Mouse (Mus musculus) MEL (cell line): ENCODE data around the gene Lhx5. TPM values are rescaled to one million over a fixed set of nuclear protein-coding genes. Genes with fewer than 3 reads are reported as not detected.

Source experiments
- DNase-seq: peaks from one replicate; pipeline ENCODE4 v3.0.0; 2011; ENCODE audit warnings: low read depth, low spot score
- H3K27ac ChIP-seq: 2 replicates; pipeline ENCODE4 v1.5.1; 2012; ENCODE audit warnings: low read depth, mild to moderate bottlenecking, control low read depth, low read length, moderate library complexity; ENCODE audit not compliant: control insufficient read depth
- H3K27me3 ChIP-seq, 2 experiments: fragments of 150-350 bp in 1 of 2; sonication (generic) in 1 of 2; 2 replicates each; pipeline ENCODE4 v1.6.1; 2012; ENCODE audit warnings: low read length in 2 of 2, mild to moderate bottlenecking in 2 of 2, improper control_type of control experiment in 1 of 2, moderate library complexity in 1 of 2; ENCODE audit not compliant: insufficient read depth in 2 of 2, control insufficient read depth in 1 of 2
- H3K36me3 ChIP-seq, 2 experiments: 2 replicates each; pipeline ENCODE4 v1.6.1; 2012 to 2014; ENCODE audit warnings: low read length in 2 of 2, improper control_type of control experiment in 1 of 2, inconsistent platforms in 1 of 2, mild to moderate bottlenecking in 1 of 2; ENCODE audit not compliant: insufficient read depth in 2 of 2, control insufficient read depth in 1 of 2
- H3K4me1 ChIP-seq, 2 experiments: fragments of 150-350 bp in 1 of 2; sonication (generic) in 1 of 2; 2 replicates each; pipeline ENCODE4 v1.6.1; 2012; ENCODE audit warnings: low read length in 2 of 2, improper control_type of control experiment in 1 of 2, mild to moderate bottlenecking in 1 of 2; ENCODE audit not compliant: insufficient read depth in 2 of 2, control insufficient read depth in 1 of 2
- H3K4me3 ChIP-seq, 2 experiments: fragments of 150-350 bp in 1 of 2; sonication (generic) in 1 of 2; 2 replicates each; pipeline ENCODE4 v1.5.1; 2012; ENCODE audit warnings: low read depth in 2 of 2, low read length in 2 of 2, mild to moderate bottlenecking in 2 of 2, moderate library complexity in 2 of 2, control low read depth in 1 of 2, improper control_type of control experiment in 1 of 2; ENCODE audit not compliant: control insufficient read depth in 1 of 2, insufficient read depth in 1 of 2
- H3K79me2 ChIP-seq: 2 replicates; pipeline ENCODE4 v1.6.1; 2012; ENCODE audit warnings: mild to moderate bottlenecking, low read length, moderate library complexity; ENCODE audit not compliant: control insufficient read depth, poor library complexity, insufficient read depth
- H3K9ac ChIP-seq: 2 replicates; pipeline ENCODE4 v1.6.1; 2012; ENCODE audit warnings: low read depth, mild to moderate bottlenecking, control low read depth, low read length, moderate library complexity; ENCODE audit not compliant: control insufficient read depth, poor library complexity, severe bottlenecking
- H3K9me3 ChIP-seq: fragments of 150-350 bp; sonication (generic); replicated peaks from 2 replicates; pipeline ENCODE4 v1.6.1; 2012; ENCODE audit warnings: mild to moderate bottlenecking, low read length, improper control_type of control experiment, moderate library complexity; ENCODE audit not compliant: insufficient read depth
- BHLHE40 ChIP-seq: IDR thresholded peaks from 2 replicates; pipeline ENCODE4 v1.6.1; 2012; ENCODE audit warnings: low read depth, mild to moderate bottlenecking, inconsistent platforms, low read length, improper control_type of control experiment, borderline replicate concordance
- CHD2 ChIP-seq: IDR thresholded peaks from 2 replicates; pipeline ENCODE4 v1.6.1; 2011; ENCODE audit warnings: low read length, improper control_type of control experiment
- ELF1 ChIP-seq: IDR thresholded peaks from 2 replicates; pipeline ENCODE4 v1.6.1; 2014; ENCODE audit warnings: low read depth, mild to moderate bottlenecking, inconsistent platforms, low read length, improper control_type of control experiment, moderate library complexity
- HCFC1 ChIP-seq: IDR thresholded peaks from 2 replicates; pipeline ENCODE4 v1.6.1; 2012; ENCODE audit warnings: low read depth, mild to moderate bottlenecking, inconsistent platforms, low read length, improper control_type of control experiment, moderate library complexity
- JUND ChIP-seq: IDR thresholded peaks from 2 replicates; pipeline ENCODE4 v1.6.1; 2011; ENCODE audit warnings: low read depth, mild to moderate bottlenecking, improper control_type of control experiment, low read length
- MAZ ChIP-seq: IDR thresholded peaks from 2 replicates; pipeline ENCODE4 v1.6.1; 2012; ENCODE audit warnings: low read depth, mild to moderate bottlenecking, inconsistent platforms, low read length, improper control_type of control experiment
- MXI1 ChIP-seq: IDR thresholded peaks from 2 replicates; pipeline ENCODE4 v1.6.1; 2011; ENCODE audit warnings: mild to moderate bottlenecking, low read depth, low read length, improper control_type of control experiment
- POLR2AphosphoS5 ChIP-seq: IDR thresholded peaks from 2 replicates; pipeline ENCODE4 v1.6.1; 2012; ENCODE audit warnings: low read depth, borderline replicate concordance, mild to moderate bottlenecking, inconsistent platforms, low read length, moderate library complexity, mixed read lengths
- SIN3A ChIP-seq: IDR thresholded peaks from 2 replicates; pipeline ENCODE4 v1.6.1; 2012; ENCODE audit warnings: low read length, improper control_type of control experiment, inconsistent platforms
- TCF12 ChIP-seq: IDR thresholded peaks from 2 replicates; pipeline ENCODE4 v1.6.1; 2014; ENCODE audit warnings: low read depth, mild to moderate bottlenecking, inconsistent platforms, low read length, improper control_type of control experiment, moderate library complexity
- UBTF ChIP-seq: IDR thresholded peaks from 2 replicates; pipeline ENCODE4 v1.6.1; 2012; ENCODE audit warnings: low read depth, mild to moderate bottlenecking, inconsistent platforms, low read length, improper control_type of control experiment, moderate library complexity, borderline replicate concordance; ENCODE audit not compliant: insufficient read depth
- USF1 ChIP-seq: IDR thresholded peaks from 2 replicates; pipeline ENCODE4 v1.6.1; 2014; ENCODE audit warnings: low read depth, mild to moderate bottlenecking, inconsistent platforms, low read length, improper control_type of control experiment, moderate library complexity
- USF2 ChIP-seq, 2 experiments: IDR thresholded peaks; 2 replicates each; pipeline ENCODE4 v1.6.1; 2011 to 2012; ENCODE audit warnings: improper control_type of control experiment in 2 of 2, low read length in 2 of 2, borderline replicate concordance in 1 of 2, inconsistent platforms in 1 of 2, low read depth in 1 of 2, mild to moderate bottlenecking in 1 of 2; ENCODE audit not compliant: insufficient read depth in 1 of 2
- ZC3H11A ChIP-seq: IDR thresholded peaks from 2 replicates; pipeline ENCODE4 v1.6.1; 2012; ENCODE audit warnings: low read depth, mild to moderate bottlenecking, inconsistent platforms, low read length, improper control_type of control experiment
- ZKSCAN1 ChIP-seq: IDR thresholded peaks from 2 replicates; pipeline ENCODE4 v1.6.1; 2012; ENCODE audit warnings: low read depth, mild to moderate bottlenecking, inconsistent platforms, low read length, improper control_type of control experiment, moderate library complexity
- polyA plus RNA-seq, 2 experiments: library from polyadenylated mRNA; stranded (reverse) in 1 of 2; unstranded in 1 of 2; fragments of >175 nt in 1 of 2; fragments of >200 nt in 1 of 2; gene quantifications; 2 replicates each; pipeline versions ENCODE4 v1.2.1 to v1.2.4; 2012; ENCODE audit warnings: low replicate concordance in 2 of 2, low read depth in 1 of 2; ENCODE audit not compliant: insufficient read length in 2 of 2, insufficient read depth in 1 of 2, missing spikeins in 1 of 2
- total RNA-seq: library from RNA; depleted of rRNA; stranded (reverse); fragments of 300-350 nt; gene quantifications from 2 replicates; pipeline ENCODE4 v1.2.3, GENCODE M21; 2012

Lhx5 gene
- total and polyA plus RNA-seq, 3 experiments: not detected

GRCm38 (mm10) chr5:120481205-120481604 lies 49.7 kb downstream of the Lhx5 start:
- Histone ChIP-seq H3K4me1 (no peaks in the 10 kb centered on the region), H3K9ac (no peak overlapping the region), H3K4me3 (no peak overlapping the region), H3K36me3 (no peaks in the 10 kb centered on the region), H3K79me2 (no peaks in the 10 kb centered on the region), H3K27ac (no peak overlapping the region), H3K27me3 (no peaks in the 10 kb centered on the region)
- TF ChIP-seq POLR2AphosphoS5 (no peak), JUND (no peak), USF1 (no peak), USF2 (IDR thresholded peaks at IDR 0.05; ENCODE audit: borderline replicate concordance in 1 of 2, insufficient read depth in 1 of 2, low read depth in 1 of 2, low read length in 2 of 2) (no peak), TCF12 (no peak), ELF1 (no peak), CHD2 (no peak), ZC3H11A (no peak), HCFC1 (no peak), MAZ (no peak), SIN3A (no peak)
- TF ChIP-seq, all 39 proteins: peak for 0
- H3K9me3 ChIP-seq: no peaks in the 10 kb centered on the region
- DNase-seq: no peak

GRCm38 (mm10) chr5:120483399-120483798 lies 51.9 kb downstream of the Lhx5 start:
- no peak for DNase-seq
- no peaks in the 10 kb centered on the region for H3K27me3 ChIP-seq
- TF ChIP-seq BHLHE40: no peak
- no peak for TF ChIP-seq JUND
- no peak for TF ChIP-seq MXI1
- no peak for TF ChIP-seq POLR2AphosphoS5
- no peak for TF ChIP-seq TCF12
- no peak for TF ChIP-seq ELF1
- no peak for TF ChIP-seq UBTF
- H3K36me3 ChIP-seq: no peaks in the 10 kb centered on the region
- H3K27ac ChIP-seq: no peak overlapping the region
- H3K79me2 ChIP-seq: no peaks in the 10 kb centered on the region
- H3K4me1 ChIP-seq: no peaks in the 10 kb centered on the region
- no peak overlapping the region for H3K9ac ChIP-seq
- H3K9me3 ChIP-seq: no peaks in the 10 kb centered on the region
- no peak overlapping the region for H3K4me3 ChIP-seq

- Histone ChIP-seq H3K9me3 (no peaks in the 10 kb centered on the region), H3K79me2 (no peaks in the 10 kb centered on the region), H3K27me3 (no peaks in the 10 kb centered on the region), H3K36me3 (no peaks in the 10 kb centered on the region), H3K4me1 (no peaks in the 10 kb centered on the region), H3K9ac (no peak overlapping the region), H3K4me3 (no peak overlapping the region), H3K27ac (no peak overlapping the region)
- no peak for DNase-seq
- no peak for TF ChIP-seq MXI1
- no peak for TF ChIP-seq ZKSCAN1
Measured at GRCm38 (mm10) chr5:120487844-120488243, 56.3 kb downstream of the Lhx5 start.
